Mouse (Mus musculus) layer of hippocampus, postnatal 14 days (tissue): Measurements from ENCODE around the gene Cmtm7. TPM values are rescaled to one million over a fixed set of nuclear protein-coding genes. Genes with fewer than 3 reads are reported as not detected.

ENCODE experiments used
- DNase-seq, 2 experiments: peaks; one replicate each; pipeline ENCODE4 v3.0.0; 2021 to 2022; ENCODE audit warnings: low spot score in 2 of 2, mixed read lengths in 1 of 2
- total RNA-seq, 2 experiments: library from RNA; stranded (reverse); gene quantifications; 2 replicates each; pipeline ENCODE4 v1.2.3; 2021

Gene Cmtm7
- total RNA-seq, 2 experiments from 2014 or later = 7.4 to 8.3 TPM

- DNase-seq = peak; percentile 90 to 94
These were observed 15.8 kb upstream of the Cmtm7 start for GRCm38 (mm10) chr9:114797329-114798004.

GRCm38 (mm10) chr9:114796473-114797050 is 14.9 kb upstream of the Cmtm7 start:
- DNase-seq = no peak

GRCm38 (mm10) chr9:114794491-114794890 is 12.8 kb upstream of the Cmtm7 start:
- no peak for DNase-seq

- DNase-seq = no peak
These were observed 12.2 kb upstream of the Cmtm7 start for GRCm38 (mm10) chr9:114793764-114794295.

GRCm38 (mm10) chr9:114789989-114790388 is 8.3 kb upstream of the Cmtm7 start:
- no peak for DNase-seq

GRCm38 (mm10) chr9:114789557-114789956 is 7.9 kb upstream of the Cmtm7 start:
- no peak for DNase-seq

GRCm38 (mm10) chr9:114788697-114789096 is 7.0 kb upstream of the Cmtm7 start:
- no peak for DNase-seq

GRCm38 (mm10) chr9:114787716-114788115 is 6.1 kb upstream of the Cmtm7 start:
- no peak for DNase-seq

- DNase-seq = no peak
These were observed 5.5 kb upstream of the Cmtm7 start for GRCm38 (mm10) chr9:114787134-114787533.

GRCm38 (mm10) chr9:114785432-114786125 is 3.9 kb upstream of the Cmtm7 start:
- no peak for DNase-seq

GRCm38 (mm10) chr9:114780746-114781525 is 720 bp downstream of the Cmtm7 start:
- peak; percentile 17 to 29 for DNase-seq

- no peak for DNase-seq
These were observed 1.5 kb downstream of the Cmtm7 start for GRCm38 (mm10) chr9:114779984-114780745.

GRCm38 (mm10) chr9:114778877-114779276 is 2.8 kb downstream of the Cmtm7 start:
- DNase-seq = no peak

GRCm38 (mm10) chr9:114778047-114778390 is 3.6 kb downstream of the Cmtm7 start:
- DNase-seq = no peak

- DNase-seq = no peak
These were observed 4.2 kb downstream of the Cmtm7 start for GRCm38 (mm10) chr9:114777178-114778046.

GRCm38 (mm10) chr9:114776361-114776760 is 5.3 kb downstream of the Cmtm7 start:
- DNase-seq = no peak

GRCm38 (mm10) chr9:114775272-114775671 is 6.4 kb downstream of the Cmtm7 start:
- DNase-seq = peak; percentile 49 to 70

- DNase-seq = no peak
These were observed 7.0 kb downstream of the Cmtm7 start for GRCm38 (mm10) chr9:114774629-114775028.

GRCm38 (mm10) chr9:114771565-114771964 is 10.1 kb downstream of the Cmtm7 start:
- no peak for DNase-seq

GRCm38 (mm10) chr9:114770224-114770623 is 11.4 kb downstream of the Cmtm7 start:
- no peak for DNase-seq
